Mouse (Mus musculus): Measurements from ENCODE around the gene Gm49333. TPM values are rescaled to one million over a fixed set of nuclear protein-coding genes. Genes with fewer than 3 reads are reported as not detected.

Gene Gm49333
- total RNA-seq, 2 experiments from 2014 or later, result 0.33 TPM; not detected in 1

DNA sequence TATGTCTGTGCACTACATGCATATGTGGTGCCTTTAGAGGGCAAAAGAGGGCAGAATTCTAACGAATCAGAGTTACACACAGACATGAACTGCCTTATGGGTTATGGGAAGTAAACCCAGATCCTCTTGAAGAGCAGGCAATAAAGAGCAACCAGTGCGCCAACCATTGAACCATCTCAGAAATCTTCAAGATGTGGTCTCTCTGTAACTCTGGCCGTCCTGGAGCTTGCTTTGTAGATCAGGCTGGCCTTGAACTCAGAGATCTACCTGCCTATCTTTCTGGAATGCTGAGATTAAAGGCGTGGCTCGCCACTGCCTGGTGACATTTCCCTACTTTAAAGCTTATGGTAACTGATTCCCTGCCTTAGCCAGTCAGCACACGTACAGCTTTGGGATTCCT, 60.5 kb downstream of the Gm49333 start:
- Histone ChIP-seq H3K4me3 (peak overlapping the region; percentile 65; the same call in 1 of the 2 replicates), H3K27ac (no peak overlapping the region)
- DNase-seq (ENCODE audit: extremely low spot score in 1 of 2, low spot score in 2 of 2), result no peak
- TF ChIP-seq CTCF (IDR thresholded peaks at IDR 0.05), result no peak
- intact Hi-C loops (cut with DNase I), result loop anchor here (2.0 kb wide), 1 partner anchor 21 kb away; the partner anchor contains the start of gene Psmd2

DNA sequence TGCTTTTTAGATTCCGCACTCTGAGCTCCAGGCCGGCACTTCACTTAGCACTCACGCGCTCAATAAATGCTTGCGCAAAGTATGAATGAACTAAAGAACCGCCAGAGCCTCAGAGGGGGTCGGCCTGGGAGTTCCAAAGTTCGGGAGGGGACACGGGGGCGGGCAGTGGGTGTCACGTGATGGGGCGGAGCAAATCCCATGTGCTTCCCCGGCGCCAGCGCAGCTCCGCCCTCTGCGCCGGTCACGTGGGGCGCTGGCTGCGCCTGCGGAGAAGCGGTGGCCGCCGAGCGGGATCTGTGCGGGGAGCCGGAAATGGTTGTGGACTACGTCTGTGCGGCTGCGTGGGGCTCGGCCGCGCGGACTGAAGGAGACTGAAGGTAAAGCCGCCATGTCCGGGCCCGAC, 61.1 kb downstream of the Gm49333 start:
- intact Hi-C loops (cut with DNase I), result loop anchor here (2.0 kb wide), 1 partner anchor 22 kb away; the partner anchor contains the start of gene Psmd2
- Histone ChIP-seq H3K27ac (peak overlapping the region; percentile 79; the same call in 1 of the 2 replicates), H3K4me3 (peak overlapping the region; percentile 65)
- DNase-seq (ENCODE audit: extremely low spot score in 1 of 2, low spot score in 2 of 2), result peak; percentile 96 to 98
- no peak for TF ChIP-seq CTCF (IDR thresholded peaks at IDR 0.05)

DNA sequence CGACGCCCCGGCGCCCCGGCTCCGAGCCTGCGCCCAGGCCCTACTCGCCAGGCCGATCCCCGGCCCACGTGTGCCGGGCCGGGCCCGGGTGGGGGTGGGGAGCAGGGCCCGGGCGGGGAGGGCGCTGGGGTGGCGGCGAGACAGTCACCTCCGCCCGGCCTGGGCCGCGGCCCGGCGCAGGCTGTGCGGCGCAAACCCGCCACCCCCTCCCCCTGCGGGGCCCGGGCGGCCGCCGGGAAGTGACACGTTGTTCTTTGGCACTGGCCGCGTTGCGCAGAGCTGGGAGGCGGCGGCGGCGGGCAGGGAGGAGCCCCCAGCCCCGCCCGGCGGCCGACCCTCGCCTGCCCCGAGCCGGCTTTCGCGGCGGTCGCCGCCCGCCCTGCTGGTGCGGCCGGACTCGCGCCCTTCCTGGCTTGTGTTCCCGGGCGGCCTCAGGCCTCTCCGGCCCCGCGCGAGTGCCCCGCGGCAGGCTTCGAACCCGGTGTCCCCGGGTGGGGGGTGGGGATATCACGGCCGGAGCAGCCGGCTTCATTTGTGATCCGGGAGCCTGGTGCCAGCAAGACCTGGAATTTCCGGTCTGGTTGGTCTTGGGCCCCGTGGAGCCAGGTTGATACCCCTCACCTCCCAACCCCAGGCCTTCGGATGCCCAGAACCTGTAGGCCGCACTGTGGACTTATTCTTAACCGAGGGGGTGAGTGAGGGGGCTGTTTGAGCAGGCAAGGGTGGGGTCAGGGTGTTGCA, 61.7 kb downstream of the Gm49333 start:
- Histone ChIP-seq H3K27ac (peak overlapping the region; percentile 79), H3K4me3 (peak overlapping the region; percentile 65)
- peak; percentile 54 for DNase-seq (ENCODE audit: extremely low spot score in 1 of 2, low spot score in 2 of 2)

DNA sequence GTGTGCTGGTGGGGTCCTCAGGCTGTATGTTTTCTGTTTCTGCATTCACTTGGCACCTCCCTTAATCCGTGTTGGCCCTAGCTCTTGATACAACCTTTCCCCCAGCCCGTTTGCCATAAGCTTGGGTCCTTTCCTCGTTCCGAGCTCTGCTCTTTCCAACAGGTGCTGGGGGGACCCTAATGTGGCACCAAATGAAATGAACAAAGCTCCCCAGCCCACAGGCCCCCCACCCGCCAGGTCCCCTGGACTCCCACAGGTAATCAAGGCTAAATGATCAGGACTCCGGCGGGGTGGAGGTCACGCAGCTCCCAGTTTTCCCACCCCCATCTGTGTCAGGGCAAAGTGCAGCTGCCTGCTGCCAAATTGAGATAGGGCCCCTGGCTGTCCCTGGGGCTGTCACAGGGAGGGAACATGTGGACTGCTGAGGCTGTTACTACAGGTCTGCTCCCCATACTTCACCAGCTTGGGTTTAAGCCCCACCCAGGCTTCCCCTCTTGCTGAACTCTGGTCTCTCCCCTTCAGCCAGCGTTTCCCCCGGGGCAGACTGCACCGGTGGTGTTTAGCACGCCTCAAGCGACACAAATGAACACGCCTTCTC, 62.4 kb downstream of the Gm49333 start:
- peak overlapping the region; percentile 79 for H3K27ac ChIP-seq
- TF ChIP-seq CTCF (IDR thresholded peaks at IDR 0.05), result no peak
- DNase-seq (ENCODE audit: extremely low spot score in 1 of 2, low spot score in 2 of 2), result no peak
- H3K4me3 ChIP-seq, result peak overlapping the region; percentile 65
- intact Hi-C loops (cut with DNase I), result loop anchor here (2.0 kb wide), 1 partner anchor 23 kb away; the partner anchor contains the start of gene Psmd2

More for the DNA sequence above, 61.7 kb downstream of the Gm49333 start:
- intact Hi-C loops (cut with DNase I), result loop anchor here (2.0 kb wide), 1 partner anchor 22 kb away; the partner anchor contains the start of gene Psmd2
- TF ChIP-seq CTCF (IDR thresholded peaks at IDR 0.05), result no peak

DNA sequence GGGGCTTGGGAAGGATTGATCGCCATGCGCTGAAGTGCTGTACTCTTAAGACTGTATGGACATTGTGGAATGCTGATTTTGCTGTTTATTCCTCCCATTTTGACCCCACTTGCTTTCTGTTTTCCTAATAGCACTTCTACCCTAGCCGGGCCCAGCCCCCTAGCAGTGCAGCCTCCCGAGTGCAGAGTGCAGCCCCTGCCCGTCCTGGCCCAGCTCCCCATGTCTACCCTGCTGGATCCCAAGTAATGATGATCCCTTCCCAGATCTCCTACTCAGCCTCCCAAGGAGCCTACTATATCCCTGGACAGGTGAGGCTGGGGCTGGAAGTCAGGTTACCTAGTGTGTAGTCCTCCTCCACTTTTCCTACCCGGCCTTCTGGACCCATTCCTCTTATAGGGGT, 63.8 kb downstream of the Gm49333 start:
- no peak overlapping the region for H3K27ac ChIP-seq
- no peak overlapping the region for H3K4me3 ChIP-seq
- no peak for TF ChIP-seq CTCF (IDR thresholded peaks at IDR 0.05)
- intact Hi-C loops (cut with DNase I), result no loop called here
- DNase-seq (ENCODE audit: extremely low spot score in 1 of 2, low spot score in 2 of 2), result no peak

DNA sequence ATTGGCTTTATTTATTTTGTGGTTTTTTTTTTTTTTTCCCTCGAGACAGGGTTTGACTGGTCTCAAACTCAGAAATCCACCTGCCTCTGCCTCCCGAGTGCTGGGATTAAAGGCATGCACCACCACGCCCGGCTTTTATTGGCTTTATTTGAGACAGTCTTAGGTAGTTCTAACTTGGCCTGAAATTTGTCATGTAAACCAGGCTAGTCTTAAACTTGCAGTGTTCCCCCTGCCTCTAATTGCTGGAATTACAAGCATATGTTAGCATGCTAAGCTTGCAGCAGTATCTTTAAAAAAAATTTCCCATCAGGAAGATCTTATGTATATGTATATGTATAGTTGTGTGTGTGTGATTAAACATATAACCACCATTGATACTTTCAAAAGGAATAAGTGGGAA, 65.3 kb downstream of the Gm49333 start:
- DNase-seq (ENCODE audit: extremely low spot score in 1 of 2, low spot score in 2 of 2), result no peak
- Histone ChIP-seq H3K4me3 (no peak overlapping the region), H3K27ac (no peak overlapping the region)
- intact Hi-C loops (cut with DNase I), result no loop called here
- no peak; the same call in none of the 2 replicates for TF ChIP-seq CTCF (IDR thresholded peaks at IDR 0.05)

DNA sequence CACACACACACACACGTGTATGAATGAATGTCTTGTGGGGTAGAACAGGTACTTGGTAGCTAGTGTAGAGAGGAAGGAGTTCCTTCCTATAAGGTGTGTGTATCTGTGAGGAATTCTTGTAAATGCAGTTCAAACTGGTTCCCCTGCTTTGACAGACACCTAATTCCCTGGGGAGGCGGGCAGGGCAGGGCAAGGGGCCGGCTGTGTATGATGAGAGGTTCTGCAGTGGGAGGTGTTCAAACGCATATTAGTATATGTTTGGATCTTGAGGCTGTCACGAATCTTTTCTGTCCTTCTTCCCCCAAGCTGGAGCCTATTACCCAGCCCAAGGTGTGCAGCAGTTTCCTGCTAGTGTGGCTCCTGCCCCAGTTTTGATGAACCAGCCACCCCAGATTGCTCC, 66.0 kb downstream of the Gm49333 start:
- intact Hi-C loops (cut with DNase I), result no loop called here
- no peak for DNase-seq (ENCODE audit: extremely low spot score in 1 of 2, low spot score in 2 of 2)
- H3K27ac ChIP-seq, result peak overlapping the region; percentile 53
- no peak for TF ChIP-seq CTCF (IDR thresholded peaks at IDR 0.05)
- H3K4me3 ChIP-seq, result no peak overlapping the region

DNA sequence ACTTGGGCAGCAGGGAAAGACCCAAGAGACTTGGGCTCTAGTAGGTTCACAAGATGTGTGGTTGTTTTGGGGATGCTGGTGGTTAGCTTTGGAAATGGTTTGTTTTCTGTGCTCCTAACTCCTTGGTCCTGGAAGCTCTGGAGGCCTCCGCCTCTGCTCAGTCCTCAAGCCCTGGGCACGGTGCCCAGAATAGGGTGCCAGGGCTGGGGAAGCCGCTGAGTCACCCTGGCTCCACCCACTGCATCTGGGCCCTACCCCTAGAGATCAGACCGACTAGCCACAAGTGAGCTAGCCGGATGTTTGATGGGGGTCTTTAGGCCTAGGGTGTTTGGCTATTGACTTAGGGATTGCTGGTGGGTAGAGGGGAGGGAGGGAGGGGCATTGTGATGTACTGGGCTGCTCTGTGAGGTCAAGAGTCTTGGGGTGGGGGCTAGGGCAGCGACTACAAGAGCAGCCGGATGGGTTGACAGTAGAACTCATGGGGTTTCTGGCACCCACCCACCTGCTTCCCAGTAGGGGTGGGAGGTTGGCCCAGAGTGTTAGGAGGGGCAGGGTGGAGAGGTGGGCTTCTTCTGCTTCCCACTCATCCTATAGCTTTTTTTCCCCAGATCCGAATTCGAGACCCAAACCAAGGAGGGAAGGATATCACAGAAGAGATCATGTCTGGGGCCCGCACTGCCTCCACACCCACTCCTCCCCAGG, 66.7 kb downstream of the Gm49333 start:
- Histone ChIP-seq H3K4me3 (no peak overlapping the region), H3K27ac (peak overlapping the region; percentile 53)
- intact Hi-C loops (cut with DNase I), result loop anchor here (2.0 kb wide), 1 partner anchor 15 kb away; the partner anchor contains the start of gene Fam131a
- no peak for TF ChIP-seq CTCF (IDR thresholded peaks at IDR 0.05)
- DNase-seq (ENCODE audit: extremely low spot score in 1 of 2, low spot score in 2 of 2), result peak; percentile 76 to 80

DNA sequence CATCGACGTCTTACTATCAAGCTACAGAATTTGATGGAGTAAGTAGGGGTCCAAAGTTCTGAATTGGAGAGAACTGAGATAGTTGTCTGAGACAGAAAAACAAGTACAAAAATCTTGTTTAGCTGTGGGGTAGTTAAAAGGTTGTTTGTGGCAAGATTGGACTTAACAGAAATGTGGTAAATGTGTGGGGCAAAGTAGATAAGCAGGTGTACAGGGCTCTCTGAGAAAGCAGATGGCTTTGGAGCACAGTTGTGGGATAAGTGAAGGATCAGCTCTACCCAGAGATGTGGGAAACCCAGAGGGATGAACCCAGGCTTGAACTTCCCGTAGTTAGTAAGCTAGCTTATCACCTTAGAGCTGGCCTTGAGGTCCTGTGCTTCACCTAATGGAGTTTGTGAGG, 79.4 kb downstream of the Gm49333 start:
- H3K4me3 ChIP-seq, result no peak overlapping the region
- DNase-seq (ENCODE audit: extremely low spot score in 1 of 2, low spot score in 2 of 2), result no peak
- TF ChIP-seq CTCF (IDR thresholded peaks at IDR 0.05), result no peak
- H3K27ac ChIP-seq, result no peak overlapping the region
- intact Hi-C loops (cut with DNase I), result no loop called here

DNA sequence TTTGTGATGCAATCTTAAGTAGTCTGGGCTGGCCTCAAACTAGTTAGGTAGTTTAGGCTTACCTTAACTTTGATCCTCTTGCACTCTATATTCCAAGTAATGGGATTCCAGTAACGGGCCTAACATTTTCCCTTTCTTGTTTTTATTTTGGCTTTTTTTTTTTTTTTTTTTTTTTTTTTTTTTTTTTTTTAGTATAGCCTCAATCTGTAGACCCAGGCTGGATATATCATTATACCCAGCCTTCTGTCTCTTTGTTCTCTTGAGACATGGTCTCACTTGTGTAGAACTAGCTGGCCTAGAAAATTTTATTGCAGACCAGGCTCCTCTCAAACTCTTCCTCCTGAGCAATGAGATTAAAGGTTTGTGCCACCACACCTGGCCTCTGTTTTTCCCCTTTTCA, 80.2 kb downstream of the Gm49333 start:
- H3K27ac ChIP-seq, result no peak overlapping the region
- intact Hi-C loops (cut with DNase I), result loop anchor here (2.0 kb wide), 1 partner anchor 13 kb away; no protein-coding TSS in a partner anchor
- no peak for TF ChIP-seq CTCF (IDR thresholded peaks at IDR 0.05)
- no peak overlapping the region for H3K4me3 ChIP-seq
- DNase-seq (ENCODE audit: extremely low spot score in 1 of 2, low spot score in 2 of 2), result no peak

DNA sequence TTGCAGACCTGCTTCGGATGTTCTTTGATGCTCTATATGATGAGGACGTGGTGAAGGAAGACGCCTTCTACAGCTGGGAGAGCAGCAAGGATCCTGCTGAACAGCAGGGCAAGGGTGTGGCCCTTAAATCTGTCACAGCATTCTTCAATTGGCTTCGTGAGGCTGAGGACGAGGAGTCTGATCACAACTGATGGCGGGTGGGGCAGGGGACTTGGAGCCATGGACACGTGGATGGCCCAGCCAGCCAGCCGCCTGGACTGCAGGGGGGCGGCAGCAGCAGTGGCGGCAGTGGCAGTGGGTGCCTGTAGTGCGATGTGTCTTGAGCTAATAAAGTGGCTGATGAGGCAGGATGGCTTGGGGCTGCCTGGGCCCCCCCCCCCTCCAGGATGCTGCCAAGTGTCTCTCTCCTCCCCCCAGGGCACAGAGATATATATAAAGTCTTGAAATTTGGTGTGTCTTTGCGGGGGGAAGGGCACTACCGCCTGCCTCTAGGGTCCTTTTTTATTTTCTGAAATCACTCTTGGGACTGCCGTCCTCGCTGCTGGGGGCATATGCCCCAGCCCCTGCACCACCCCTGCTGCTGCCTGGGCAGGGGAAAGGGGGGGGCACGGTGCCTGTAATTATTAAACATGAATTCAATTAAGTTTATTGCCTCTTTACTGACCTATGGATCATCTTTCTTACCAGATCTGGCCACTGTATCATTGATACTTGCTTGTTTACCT, 81.0 kb downstream of the Gm49333 start:
- peak in 1 of 2 experiments; percentile 26 for DNase-seq (ENCODE audit: extremely low spot score in 1 of 2, low spot score in 2 of 2)
- intact Hi-C loops (cut with DNase I), result loop anchor here (2.0 kb wide), 1 partner anchor 14 kb away; no protein-coding TSS in a partner anchor
- TF ChIP-seq CTCF (IDR thresholded peaks at IDR 0.05), result no peak
- peak overlapping the region; percentile 88 for H3K27ac ChIP-seq
- H3K4me3 ChIP-seq, result peak overlapping the region; percentile 72; the same call in 1 of the 2 replicates

Data from left cerebral cortex, adult 2 months (tissue).